Mouse (Mus musculus): ENCODE measurements around the gene Tns1. TPM values are rescaled to one million over a fixed set of nuclear protein-coding genes. Genes with fewer than 3 reads are reported as not detected.

The Tns1 gene
- polyA plus RNA-seq, 1 experiment from 2014 or later: 16.5 TPM

Other genes with a start within 250 kb of the Tns1 start
- 0.37 and 0.51 TPM in 2 replicates for gene Rufy4, start 1.1 kb upstream of the Tns1 start, polyA plus RNA-seq (2016; fragmentation: Nextera tagmentation; extraction: Ambion mirVana)
- gene Cxcr2, start 29.5 kb upstream of the Tns1 start, polyA plus RNA-seq (2016; fragmentation: Nextera tagmentation; extraction: Ambion mirVana): 0.08 and 0.32 TPM in 2 replicates
- not detected in 2 replicates for gene Cxcr1, start 70.2 kb upstream of the Tns1 start, polyA plus RNA-seq (2016; fragmentation: Nextera tagmentation; extraction: Ambion mirVana)
- 374 and 394 TPM in 2 replicates for gene Arpc2, start 111.6 kb upstream of the Tns1 start, polyA plus RNA-seq (2016; fragmentation: Nextera tagmentation; extraction: Ambion mirVana)
- 0.19 TPM in 1 of 2 replicates, not detected in the other for gene Gpbar1, start 154.1 kb upstream of the Tns1 start, polyA plus RNA-seq (2016; fragmentation: Nextera tagmentation; extraction: Ambion mirVana)
- gene Aamp, start 160.3 kb upstream of the Tns1 start, polyA plus RNA-seq (2016; fragmentation: Nextera tagmentation; extraction: Ambion mirVana): 189 and 196 TPM in 2 replicates
- gene Pnkd, start 160.5 kb upstream of the Tns1 start, polyA plus RNA-seq (2016; fragmentation: Nextera tagmentation; extraction: Ambion mirVana): 96.1 and 104 TPM in 2 replicates
- gene Tmbim1, start 181.2 kb upstream of the Tns1 start, polyA plus RNA-seq (2016; fragmentation: Nextera tagmentation; extraction: Ambion mirVana): 9.0 and 9.5 TPM in 2 replicates
- 0.25 and 0.75 TPM in 2 replicates for gene Catip, start 237.7 kb upstream of the Tns1 start, polyA plus RNA-seq (2016; fragmentation: Nextera tagmentation; extraction: Ambion mirVana)

Data from neural tube, embryonic 12.5 days (tissue).